Mouse (Mus musculus) cerebellum, postnatal 10 days (tissue): ENCODE data around the gene Ncapd2.

ENCODE experiments used
- DNase-seq, 2 experiments: peaks; one replicate each; pipeline ENCODE4 v3.0.0; 2021; ENCODE audit warnings: mixed read lengths in 2 of 2

Ncapd2 gene

GRCm38 (mm10) chr6:125146148-125146547, 45.4 kb downstream of the Ncapd2 start:
- DNase-seq = no peak

GRCm38 (mm10) chr6:125145479-125145951, 46.0 kb downstream of the Ncapd2 start:
- peak; percentile 70 to 72 for DNase-seq

- DNase-seq = peak; percentile 97
Observed at GRCm38 (mm10) chr6:125145001-125145400, 46.5 kb downstream of the Ncapd2 start, which contains the start of gene Iffo1. Gene Iffo1 (plus strand): TSS chr6:125145241.

GRCm38 (mm10) chr6:125143904-125144303, 47.6 kb downstream of the Ncapd2 start:
- no peak for DNase-seq

- no peak for DNase-seq
Observed at GRCm38 (mm10) chr6:125143128-125143527, 48.4 kb downstream of the Ncapd2 start.

- no peak for DNase-seq
Observed at GRCm38 (mm10) chr6:125142436-125142835, 49.1 kb downstream of the Ncapd2 start.

GRCm38 (mm10) chr6:125139747-125140146, 51.8 kb downstream of the Ncapd2 start:
- no peak for DNase-seq

GRCm38 (mm10) chr6:125137002-125137671, 54.4 kb downstream of the Ncapd2 start:
- peak; percentile 66 for DNase-seq

GRCm38 (mm10) chr6:125132470-125132869, 59.0 kb downstream of the Ncapd2 start:
- no peak for DNase-seq

GRCm38 (mm10) chr6:125131302-125132156, 60.0 kb downstream of the Ncapd2 start, which contains the start of gene Nop2:
Gene Nop2 (plus strand): TSS chr6:125131909.
- peak; percentile 93 to 94 for DNase-seq

GRCm38 (mm10) chr6:125129710-125130402, 61.6 kb downstream of the Ncapd2 start:
- DNase-seq = peak in 1 of 2 experiments; percentile 35

- no peak for DNase-seq
Observed at GRCm38 (mm10) chr6:125128724-125129123, 62.8 kb downstream of the Ncapd2 start.

- DNase-seq = no peak
Observed at GRCm38 (mm10) chr6:125119387-125119786, 72.1 kb downstream of the Ncapd2 start.
